Mouse (Mus musculus) cerebral cortex, adult 2 months (tissue): Measurements from ENCODE around the gene Khdrbs2.

Source experiments
- WGBS: fragments of 180-500 bp; shearing (Covaris S2); methylation state at CpG from one replicate; pipeline ENCODE4 v1.1.7; 2018; 5-methylcytosine and 5-hydroxymethylcytosine counted together

Khdrbs2 gene

GRCm38 (mm10) chr1:32172506-32173239 is at the start of gene Khdrbs2:
Khdrbs2 (plus strand) TSS chr1:32172714.
- WGBS, result under 1% methylated on average over 53 of the region's 53 CpGs

DNA sequence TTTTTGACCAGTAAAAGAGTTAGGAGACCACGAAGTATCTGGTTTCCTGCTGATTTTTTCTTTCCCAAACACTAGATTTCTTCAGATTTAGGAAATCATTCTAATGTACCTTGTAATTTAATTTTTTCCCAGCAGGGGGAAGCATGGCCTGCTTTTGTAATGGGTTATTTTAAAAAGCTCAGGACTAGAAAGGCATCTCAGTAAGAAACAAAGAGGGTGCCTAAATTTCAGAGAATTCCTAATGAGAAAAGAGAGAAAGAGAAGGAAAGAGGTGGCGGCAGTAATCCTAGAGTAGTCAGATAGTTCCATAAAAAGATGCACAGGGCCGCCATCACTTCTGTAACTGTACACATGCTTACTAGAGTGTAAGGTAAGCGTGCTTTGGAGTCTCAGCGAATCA is 2.1 kb downstream of the Khdrbs2 start:
- 24% methylated on average over 5 of the region's 5 CpGs for WGBS

GRCm38 (mm10) chr1:32199664-32200260 is 27.2 kb downstream of the Khdrbs2 start:
- WGBS, result 86% methylated on average over 1 of the region's 1 CpGs

- 94% methylated on average over 5 of the region's 5 CpGs for WGBS
These were observed 75.9 kb downstream of the Khdrbs2 start for GRCm38 (mm10) chr1:32248443-32248842.

GRCm38 (mm10) chr1:32249602-32250001 is 77.1 kb downstream of the Khdrbs2 start:
- WGBS, result 67% methylated on average over 2 of the region's 2 CpGs

GRCm38 (mm10) chr1:32250337-32250736 is 77.8 kb downstream of the Khdrbs2 start:
- 96% methylated on average over 1 of the region's 1 CpGs for WGBS

DNA sequence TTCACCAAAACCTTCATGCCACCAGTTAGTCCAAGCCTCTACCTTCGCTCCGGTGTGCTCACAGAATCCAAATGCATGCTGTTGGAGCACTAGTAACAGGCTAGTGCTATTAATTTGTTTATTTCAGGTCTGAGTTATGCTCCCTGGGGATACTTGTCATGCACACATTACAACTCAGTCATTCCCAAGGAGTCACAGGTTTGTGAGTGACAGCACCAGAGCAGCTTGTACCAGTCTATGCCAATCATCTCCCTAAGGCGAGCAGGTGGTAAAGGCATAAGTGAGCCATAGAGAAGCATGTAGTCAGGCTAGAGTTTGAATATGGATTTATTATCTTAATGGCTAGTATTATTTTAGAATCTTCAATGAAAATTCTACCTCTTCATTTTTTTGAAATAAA is 86.4 kb downstream of the Khdrbs2 start:
- 93% methylated on average over 3 of the region's 3 CpGs for WGBS

DNA sequence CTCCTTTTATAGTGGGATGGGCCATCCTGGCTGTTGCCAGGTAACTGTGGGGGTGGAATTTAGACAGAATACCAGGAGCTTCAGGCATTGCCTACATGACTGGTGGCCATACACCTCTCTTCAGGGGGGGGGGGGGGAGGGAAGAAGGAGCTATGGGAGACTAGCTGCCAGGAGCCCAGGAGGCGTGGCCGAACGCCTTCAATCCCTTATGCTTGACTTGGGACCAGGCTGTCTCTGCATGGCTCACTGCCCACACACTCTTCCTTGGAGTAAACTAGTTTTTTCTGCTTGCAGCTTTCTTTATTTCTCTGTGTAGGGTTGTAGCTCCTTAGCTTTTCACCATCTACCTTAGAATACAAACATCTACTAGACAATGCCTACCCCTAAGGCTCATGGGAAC is 98.0 kb downstream of the Khdrbs2 start:
- WGBS, result 70% methylated on average over 3 of the region's 3 CpGs

DNA sequence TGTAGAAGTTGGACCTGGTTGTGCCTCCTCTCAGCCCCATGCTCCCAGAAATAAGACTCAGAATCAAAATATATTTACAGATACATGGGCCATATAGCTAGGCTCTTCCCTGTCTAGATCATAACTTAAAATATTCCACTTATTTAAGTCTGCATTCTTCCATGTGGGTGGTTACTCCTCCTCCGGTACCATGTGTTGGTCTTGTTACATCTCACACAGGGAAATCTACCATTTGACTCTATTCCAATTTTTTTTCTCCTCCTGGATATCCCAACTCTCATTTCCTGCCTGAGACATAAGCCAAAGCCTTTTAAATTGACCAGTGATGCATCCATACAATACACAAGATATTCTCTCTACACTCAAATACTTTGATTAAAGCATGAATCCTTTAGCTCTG is 122.2 kb downstream of the Khdrbs2 start:
- WGBS, result 57% methylated on average over 1 of the region's 1 CpGs

DNA sequence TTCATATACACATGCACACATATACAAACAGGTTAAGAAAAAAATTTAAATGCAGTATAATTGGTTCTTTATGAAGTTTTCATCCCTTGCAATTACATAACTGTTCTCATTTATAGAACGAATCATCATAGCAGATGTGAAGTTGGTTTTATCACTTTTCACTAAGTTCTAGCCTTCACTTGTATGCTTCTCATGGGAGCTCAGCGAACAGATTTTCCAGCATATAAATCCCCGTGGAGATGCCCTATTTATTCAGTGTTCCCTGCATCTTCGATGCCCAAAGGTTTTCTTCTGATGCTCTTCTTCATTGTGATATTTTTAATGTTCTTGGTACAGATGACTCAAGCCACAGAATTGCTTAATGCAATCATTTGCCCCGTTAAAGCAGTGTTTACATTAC is 128.9 kb downstream of the Khdrbs2 start:
- 45% methylated on average over 5 of the region's 5 CpGs for WGBS

DNA sequence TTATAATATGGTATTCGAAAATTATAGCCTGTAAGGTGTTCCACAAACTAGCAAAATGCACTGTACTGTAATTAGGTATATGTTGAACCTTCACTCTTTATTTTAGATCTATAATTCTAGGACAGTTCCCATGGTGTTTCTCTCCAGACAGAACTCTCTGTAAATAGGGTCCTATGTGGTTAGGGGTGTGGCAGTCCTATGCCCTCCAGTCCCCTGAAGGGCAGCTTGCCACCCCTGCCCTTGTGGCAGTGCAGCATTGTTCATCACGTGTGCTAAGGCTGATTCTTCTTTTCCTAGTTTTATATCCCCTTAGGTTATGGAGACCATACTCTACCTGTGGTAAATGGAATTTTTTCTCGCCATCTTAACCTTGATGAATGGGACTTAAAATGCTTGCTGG is 136.6 kb downstream of the Khdrbs2 start:
- WGBS, result 62% methylated on average over 3 of the region's 3 CpGs

DNA sequence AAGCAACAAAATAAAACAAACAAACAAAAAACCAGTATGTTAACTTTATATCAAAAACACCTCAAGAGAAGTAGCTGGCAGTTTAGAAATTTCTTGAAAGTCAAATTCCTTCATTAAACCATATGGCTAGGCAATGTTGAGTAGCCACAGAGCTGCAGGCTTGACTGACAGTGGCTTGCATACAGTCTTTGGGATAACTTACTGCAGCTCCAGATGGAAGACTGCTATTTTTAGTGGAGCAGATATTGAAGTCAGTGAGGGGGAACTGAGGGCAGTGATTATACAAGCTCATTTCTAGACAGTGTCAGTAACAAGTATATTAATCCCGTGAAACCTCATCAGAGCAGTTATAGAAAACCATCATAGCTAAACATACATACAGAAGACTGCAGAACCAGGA is 166.6 kb downstream of the Khdrbs2 start:
- 67% methylated on average over 1 of the region's 1 CpGs for WGBS

- 38% methylated on average over 2 of the region's 2 CpGs for WGBS
These were observed 175.0 kb downstream of the Khdrbs2 start for GRCm38 (mm10) chr1:32347538-32347937.

DNA sequence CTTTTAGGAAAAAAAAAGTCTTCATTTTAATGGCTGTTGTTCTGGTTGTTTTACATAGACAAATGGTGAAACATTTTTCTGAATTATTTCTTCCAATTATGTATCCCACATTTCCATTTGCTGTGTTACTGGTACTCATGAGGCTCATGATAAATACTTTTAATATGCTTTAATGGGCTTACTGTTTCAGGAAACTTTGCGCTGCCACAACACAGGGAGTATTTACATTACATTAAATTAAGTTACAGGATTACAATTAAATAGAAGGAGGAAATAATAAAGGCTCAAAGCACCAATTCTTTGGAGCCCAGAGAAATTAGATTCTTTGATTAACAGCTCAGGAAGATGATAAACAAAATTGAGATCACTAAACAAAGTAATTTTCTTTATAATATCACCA is 179.6 kb downstream of the Khdrbs2 start:
- WGBS, result 88% methylated on average over 1 of the region's 1 CpGs

- 27% methylated on average over 2 of the region's 2 CpGs for WGBS
These were observed 191.0 kb downstream of the Khdrbs2 start for GRCm38 (mm10) chr1:32363539-32363938.

GRCm38 (mm10) chr1:32397553-32397952 is 225.0 kb downstream of the Khdrbs2 start:
- 50% methylated on average over 6 of the region's 6 CpGs for WGBS

DNA sequence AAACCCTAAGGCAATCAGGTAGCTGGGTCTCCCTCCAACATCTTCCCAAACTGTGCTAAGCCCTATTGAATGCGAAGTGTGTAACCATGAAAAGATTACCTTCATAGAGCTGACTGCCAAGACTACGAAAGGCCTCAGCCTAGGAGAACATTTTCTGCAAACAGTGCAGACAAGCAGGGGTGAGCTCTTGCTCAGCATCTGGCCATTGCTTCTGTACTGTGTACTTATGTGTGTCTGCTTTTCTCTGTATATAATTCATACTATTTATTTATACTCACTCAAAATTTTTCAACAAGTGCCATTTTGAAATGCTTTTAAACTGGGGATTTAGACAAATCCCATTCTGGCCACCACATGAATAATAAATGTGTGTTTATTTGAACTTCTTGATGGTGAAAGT is 235.1 kb downstream of the Khdrbs2 start:
- WGBS, result 74% methylated on average over 2 of the region's 2 CpGs

GRCm38 (mm10) chr1:32428410-32428809 is 255.9 kb downstream of the Khdrbs2 start:
- 18% methylated on average over 1 of the region's 1 CpGs for WGBS

GRCm38 (mm10) chr1:32429493-32429892 is 257.0 kb downstream of the Khdrbs2 start:
- WGBS, result 49% methylated on average over 1 of the region's 1 CpGs

DNA sequence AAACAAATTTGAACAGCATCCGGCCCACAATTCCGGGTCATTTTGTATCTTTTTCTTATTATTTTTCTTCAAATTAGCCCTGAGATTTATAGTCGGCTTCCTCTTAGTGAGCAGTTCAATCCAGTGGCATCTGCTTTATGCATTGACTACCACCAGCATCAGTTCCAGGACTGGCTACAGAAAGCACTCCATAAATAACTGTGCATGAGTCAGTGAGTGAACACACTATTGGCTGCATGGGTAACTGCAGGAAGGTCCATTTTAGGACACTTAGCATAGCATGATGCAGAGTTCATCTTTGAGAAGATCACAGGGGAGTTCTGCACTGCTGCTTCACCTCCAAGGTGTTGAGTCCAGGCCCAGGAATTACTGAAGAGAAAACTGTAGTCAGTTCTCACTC is 258.0 kb downstream of the Khdrbs2 start:
- WGBS, result 73% methylated on average over 3 of the region's 3 CpGs

- WGBS, result 58% methylated on average over 2 of the region's 2 CpGs
These were observed 260.6 kb downstream of the Khdrbs2 start for GRCm38 (mm10) chr1:32433118-32433517.

DNA sequence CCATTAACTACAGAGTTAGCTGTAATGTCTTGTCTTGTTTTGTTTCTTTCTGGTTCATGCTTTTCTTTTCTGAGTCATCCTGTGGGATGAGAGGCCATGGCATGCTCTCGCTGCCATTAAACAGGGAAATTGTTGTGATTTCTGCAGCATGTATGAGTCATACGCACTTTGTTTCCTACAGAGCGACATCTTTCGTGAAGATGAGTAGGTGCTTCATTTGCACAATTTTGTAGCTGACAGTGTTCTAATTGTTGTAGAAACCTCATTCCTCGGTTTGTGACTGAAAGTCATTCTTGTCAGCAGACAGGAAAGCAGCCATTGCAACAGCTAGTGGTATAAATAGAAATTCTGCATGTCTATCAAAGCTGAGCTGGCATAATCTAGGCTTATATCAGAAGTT is 271.4 kb downstream of the Khdrbs2 start:
- 36% methylated on average over 5 of the region's 5 CpGs for WGBS

DNA sequence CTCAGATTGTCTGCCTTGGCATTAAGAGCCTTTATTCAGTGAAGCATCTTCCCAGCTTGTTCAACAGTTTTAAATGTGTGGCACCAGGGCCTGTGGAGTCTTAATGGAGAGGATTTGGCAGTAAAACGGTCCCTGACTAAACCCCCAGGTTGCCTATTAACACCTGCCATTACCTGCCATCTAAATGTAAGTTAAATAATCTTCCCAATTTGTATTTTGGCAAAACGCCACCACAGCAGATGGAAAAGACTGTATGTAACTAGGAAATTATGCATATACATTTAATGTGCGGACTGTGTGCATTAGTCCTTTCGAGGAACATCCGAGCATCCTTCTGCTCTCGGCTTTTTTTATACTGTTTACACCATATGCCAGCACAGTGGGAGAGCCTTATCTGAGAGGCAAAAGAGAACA is 290.6 kb downstream of the Khdrbs2 start:
- 42% methylated on average over 6 of the region's 6 CpGs for WGBS

DNA sequence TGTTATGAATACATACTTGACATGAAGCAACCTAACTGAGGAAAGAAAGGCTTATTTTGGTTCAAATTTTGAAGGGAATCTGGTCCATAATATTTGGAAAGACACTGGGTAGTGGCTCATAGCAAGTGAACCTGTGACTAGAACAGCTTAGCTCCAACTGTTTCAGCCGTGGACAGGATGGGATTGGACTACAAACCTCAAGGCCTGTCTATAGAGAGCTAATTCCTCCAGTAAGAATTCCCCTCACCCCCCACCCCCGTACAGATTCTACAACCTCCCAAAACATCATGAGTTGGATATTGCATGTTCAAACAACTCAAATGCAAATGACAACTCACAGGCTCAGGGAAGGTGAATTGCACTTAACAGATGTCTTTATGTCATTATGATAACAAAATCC is 298.5 kb downstream of the Khdrbs2 start:
- WGBS, result 55% methylated on average over 2 of the region's 2 CpGs
